Mouse (Mus musculus) embryo, embryonic 10 days (tissue): Measurements from ENCODE around the gene Efcab1.

Experiments used
- DNase-seq: peaks from one replicate; pipeline ENCODE4 v3.0.0-alpha.2; 2015; ENCODE audit warnings: low spot score

Gene Efcab1

DNA sequence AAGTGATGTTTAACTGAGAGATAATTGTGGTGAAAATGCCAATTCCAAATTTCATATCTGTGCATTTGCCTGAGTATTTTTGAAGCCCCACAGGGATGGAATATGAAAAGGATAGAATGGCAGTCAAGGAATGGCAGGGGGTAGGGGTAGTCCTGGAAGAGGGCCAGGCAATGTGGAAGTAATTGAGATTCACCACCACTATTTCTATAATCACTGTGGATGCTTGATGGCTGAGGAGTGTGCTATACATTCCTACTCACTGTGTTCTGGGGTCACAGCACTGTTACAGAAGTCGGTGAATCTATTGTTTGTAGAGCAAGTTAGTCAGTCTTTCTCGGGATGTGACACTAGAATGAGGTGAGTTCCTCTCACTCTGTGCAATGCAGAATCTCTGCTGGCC is 108.3 kb downstream of the Efcab1 start:
- DNase-seq, result no peak
